Mouse (Mus musculus) natural killer cell, adult 2 months (primary cell): ENCODE results near the gene Prm3.

Source experiments
- DNase-seq, 2 experiments: peaks; one replicate each; pipeline ENCODE4 v3.0.0; 2022; ENCODE audit warnings: low spot score in 2 of 2

The Prm3 gene

GRCm38 (mm10) chr16:10770531-10771325 is 20.0 kb downstream of the Prm3 start:
- no peak for DNase-seq

- DNase-seq, result peak; percentile 35 to 37
Observed at GRCm38 (mm10) chr16:10769661-10770060, 21.1 kb downstream of the Prm3 start.

- DNase-seq, result peak; percentile 47 to 58
Observed at GRCm38 (mm10) chr16:10768821-10769220, 21.9 kb downstream of the Prm3 start.

GRCm38 (mm10) chr16:10767158-10767557 is 23.6 kb downstream of the Prm3 start:
- peak; percentile 69 to 79 for DNase-seq

- DNase-seq, result no peak
Observed at GRCm38 (mm10) chr16:10764323-10764722, 26.4 kb downstream of the Prm3 start.

GRCm38 (mm10) chr16:10763540-10764264 is 27.0 kb downstream of the Prm3 start:
- DNase-seq, result no peak

GRCm38 (mm10) chr16:10762569-10763180 is 28.0 kb downstream of the Prm3 start:
- DNase-seq, result no peak

GRCm38 (mm10) chr16:10761182-10761581 is 29.5 kb downstream of the Prm3 start:
- no peak for DNase-seq

GRCm38 (mm10) chr16:10756168-10756567 is 34.5 kb downstream of the Prm3 start:
- no peak for DNase-seq

- peak in 1 of 2 experiments; percentile 12 for DNase-seq
Observed at GRCm38 (mm10) chr16:10754521-10755296, 36.0 kb downstream of the Prm3 start.

- no peak for DNase-seq
Observed at GRCm38 (mm10) chr16:10749824-10750223, 40.9 kb downstream of the Prm3 start.

GRCm38 (mm10) chr16:10749226-10749625 is 41.5 kb downstream of the Prm3 start:
- DNase-seq, result no peak

- peak; percentile 14 to 26 for DNase-seq
Observed at GRCm38 (mm10) chr16:10741082-10741481, 49.6 kb downstream of the Prm3 start.
